Mouse (Mus musculus) hindbrain, embryonic 10.5 days (tissue): ENCODE measurements around the gene 4921509C19Rik. TPM values are rescaled to one million over a fixed set of nuclear protein-coding genes. Genes with fewer than 3 reads are reported as not detected.
A peak's percentile ranks its signal among the peaks of the same experiment; 100 is the strongest.
"Not testable (repeated sequence)": the region's sequence is repeated elsewhere in the genome, so short reads cannot be mapped to it uniquely, and the experiment has no call there.

Experiments
- DNase-seq: peaks from one replicate; pipeline ENCODE4 v3.0.0-alpha.2; 2017; ENCODE audit warnings: low spot score
- H3K27ac ChIP-seq: fragments of 300-500 bp; sonication (generic); 2 replicates; pipeline ENCODE4 v1.5.1; 2016; ENCODE audit warnings: mild to moderate bottlenecking, moderate library complexity
- H3K27me3 ChIP-seq: fragments of 300-500 bp; sonication (generic); 2 replicates; pipeline ENCODE4 v1.6.1; 2016; ENCODE audit warnings: mild to moderate bottlenecking; ENCODE audit not compliant: poor library complexity, insufficient read depth, severe bottlenecking
- H3K36me3 ChIP-seq: fragments of 300-500 bp; sonication (generic); 2 replicates; pipeline ENCODE4 v1.6.1; 2016; ENCODE audit warnings: mild to moderate bottlenecking, moderate library complexity
- H3K4me1 ChIP-seq: fragments of 300-500 bp; sonication (generic); replicated peaks from 2 replicates; pipeline ENCODE4 v1.6.1; 2016; ENCODE audit warnings: mild to moderate bottlenecking
- H3K4me3 ChIP-seq: fragments of 300-500 bp; sonication (generic); 2 replicates; pipeline ENCODE4 v1.5.1; 2016; ENCODE audit warnings: mild to moderate bottlenecking, moderate library complexity
- H3K9me3 ChIP-seq: fragments of 300-500 bp; sonication (generic); 2 replicates; pipeline ENCODE4 v1.6.1; 2016; ENCODE audit warnings: mild to moderate bottlenecking, moderate library complexity
- WGBS: fragments of 180-500 bp; shearing (Covaris S2); methylation state at CpG from one replicate; pipeline ENCODE4 v1.1.7; 2016; 5-methylcytosine and 5-hydroxymethylcytosine counted together
- polyA plus RNA-seq: library from polyadenylated mRNA; unstranded; fragments of >200 nt; fragmentation: Nextera tagmentation; extraction: Ambion mirVana; gene quantifications from 2 replicates; pipeline ENCODE4 v1.2.1, GENCODE M21; 2016

Gene 4921509C19Rik
- polyA plus RNA-seq, result not detected in 2 replicates

DNA sequence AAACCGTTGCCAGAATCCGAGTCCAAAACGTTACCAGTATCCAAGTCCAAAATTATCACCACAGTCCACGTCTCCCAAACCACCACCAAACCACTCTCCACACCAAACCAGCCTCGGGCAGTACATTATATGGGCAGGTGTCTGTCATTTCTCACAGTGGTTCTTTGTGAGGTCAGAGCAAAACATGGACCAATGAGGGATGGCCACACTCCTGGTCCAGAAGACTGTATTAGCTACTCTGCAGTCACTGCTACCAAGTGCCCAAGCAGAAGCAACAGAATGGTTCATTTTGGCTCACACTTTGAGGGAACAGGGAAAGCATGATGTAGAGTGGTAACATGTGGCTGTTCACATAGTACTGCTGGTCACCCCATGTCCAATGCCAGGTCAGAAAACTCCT, at the start of gene 4921509C19Rik:
4921509C19Rik (minus strand) TSS at position 101 of the 400 bp plus-strand sequence.
- H3K36me3 ChIP-seq, result not testable (repeated sequence)
- 85% methylated on average over 5 of the region's 5 CpGs for whole genome bisulfite sequencing

DNA sequence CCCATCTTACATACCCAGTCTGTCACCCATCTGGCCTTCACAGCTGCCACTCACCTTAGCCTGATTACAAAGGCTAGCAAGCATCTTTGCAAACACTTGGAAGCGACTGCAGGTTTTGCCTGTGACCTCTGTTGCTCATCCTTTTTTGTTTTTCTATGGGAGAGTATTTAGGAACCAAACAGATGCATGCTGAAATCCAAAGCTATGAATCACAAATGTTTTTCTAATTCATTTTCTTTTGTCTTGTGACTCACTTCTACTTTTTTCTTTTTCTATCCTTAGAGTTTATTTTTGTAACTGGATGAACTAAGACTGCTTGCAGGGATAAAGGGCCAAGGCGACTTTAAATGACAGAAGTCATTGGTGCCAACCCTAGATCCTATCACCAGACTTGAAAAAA, 49.6 kb upstream of the 4921509C19Rik start:
- DNase-seq, result no peak
- H3K9me3 ChIP-seq, result no peaks in the 10 kb centered on the region

More for the DNA sequence above, at the start of gene 4921509C19Rik:
- not testable (repeated sequence) for H3K4me1 ChIP-seq, DNase-seq, H3K27ac ChIP-seq, H3K9me3 ChIP-seq, H3K4me3 ChIP-seq, H3K27me3 ChIP-seq

DNA sequence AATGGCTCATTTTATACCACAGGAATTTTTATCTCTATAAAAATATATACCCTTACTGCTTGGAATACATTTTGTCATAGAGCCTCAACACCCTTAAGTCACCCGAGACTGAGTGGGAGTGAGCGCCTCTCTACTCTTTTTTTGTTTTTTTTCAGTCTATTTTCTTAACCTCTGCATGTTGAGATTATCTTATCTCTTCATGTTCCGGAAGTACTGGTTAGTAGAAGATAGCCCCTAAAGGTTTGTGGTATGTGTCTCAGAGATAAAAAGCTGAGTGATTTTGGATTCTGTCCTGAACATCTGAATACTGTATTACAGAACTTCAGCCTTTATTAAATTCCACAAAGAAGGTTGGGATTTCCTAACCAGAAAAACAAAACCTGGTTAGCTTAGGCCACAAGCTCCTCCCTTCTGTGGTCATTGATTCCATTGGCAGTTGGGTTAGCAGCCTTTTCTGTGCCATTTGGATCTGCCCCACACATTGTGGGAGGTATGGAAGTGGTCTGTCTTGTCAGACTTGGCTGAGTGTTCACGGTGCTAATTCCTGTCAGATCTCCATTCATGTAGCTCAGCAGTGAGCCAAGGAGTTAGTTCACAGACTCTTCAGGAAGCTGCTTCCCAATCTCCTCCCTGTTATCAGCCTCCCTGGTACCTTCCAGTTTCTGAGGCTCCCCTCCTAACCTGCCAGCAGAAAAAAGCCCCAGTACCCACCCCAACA, 48.5 kb upstream of the 4921509C19Rik start:
- WGBS, result 66% methylated on average over 4 of the region's 4 CpGs
- H3K27me3 ChIP-seq, result no peaks in the 10 kb centered on the region
- H3K27ac ChIP-seq, result no peak overlapping the region
- H3K4me3 ChIP-seq, result no peak overlapping the region
- no peak for DNase-seq
- H3K36me3 ChIP-seq, result peaks cover 22% of the 10 kb centered on the region
- H3K9me3 ChIP-seq, result no peaks in the 10 kb centered on the region
- no peaks in the 10 kb centered on the region for H3K4me1 ChIP-seq

More for the DNA sequence above, 49.6 kb upstream of the 4921509C19Rik start:
- Histone ChIP-seq H3K27me3 (no peaks in the 10 kb centered on the region), H3K27ac (no peak overlapping the region), H3K4me3 (no peak overlapping the region), H3K36me3 (peaks cover 12% of the 10 kb centered on the region), H3K4me1 (0 out of 2 replicates have a peak, but pooled peaks cover under 1% of the 10 kb centered on the region)
- 75% methylated on average over 2 of the region's 2 CpGs for WGBS

DNA sequence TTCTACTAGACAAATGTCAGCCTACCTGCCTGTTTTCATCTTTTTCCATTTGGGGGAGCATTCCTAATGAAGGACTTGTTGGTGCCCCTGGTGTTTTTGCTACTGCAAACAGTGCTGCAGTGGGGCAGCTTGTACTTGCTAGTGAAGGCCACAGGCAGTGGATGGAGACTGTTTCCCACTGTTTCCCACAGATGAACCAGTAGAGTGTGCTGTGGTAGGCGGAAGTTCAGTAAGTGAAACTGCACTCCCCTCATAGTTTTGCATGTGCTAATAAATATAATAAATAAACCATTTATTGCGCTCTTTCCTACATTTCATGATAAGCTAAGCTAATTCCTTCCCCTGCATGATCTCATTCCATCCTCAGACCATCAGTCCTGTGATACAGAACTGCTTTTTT, 43.0 kb upstream of the 4921509C19Rik start:
- peaks cover 67% of the 10 kb centered on the region for H3K36me3 ChIP-seq

DNA sequence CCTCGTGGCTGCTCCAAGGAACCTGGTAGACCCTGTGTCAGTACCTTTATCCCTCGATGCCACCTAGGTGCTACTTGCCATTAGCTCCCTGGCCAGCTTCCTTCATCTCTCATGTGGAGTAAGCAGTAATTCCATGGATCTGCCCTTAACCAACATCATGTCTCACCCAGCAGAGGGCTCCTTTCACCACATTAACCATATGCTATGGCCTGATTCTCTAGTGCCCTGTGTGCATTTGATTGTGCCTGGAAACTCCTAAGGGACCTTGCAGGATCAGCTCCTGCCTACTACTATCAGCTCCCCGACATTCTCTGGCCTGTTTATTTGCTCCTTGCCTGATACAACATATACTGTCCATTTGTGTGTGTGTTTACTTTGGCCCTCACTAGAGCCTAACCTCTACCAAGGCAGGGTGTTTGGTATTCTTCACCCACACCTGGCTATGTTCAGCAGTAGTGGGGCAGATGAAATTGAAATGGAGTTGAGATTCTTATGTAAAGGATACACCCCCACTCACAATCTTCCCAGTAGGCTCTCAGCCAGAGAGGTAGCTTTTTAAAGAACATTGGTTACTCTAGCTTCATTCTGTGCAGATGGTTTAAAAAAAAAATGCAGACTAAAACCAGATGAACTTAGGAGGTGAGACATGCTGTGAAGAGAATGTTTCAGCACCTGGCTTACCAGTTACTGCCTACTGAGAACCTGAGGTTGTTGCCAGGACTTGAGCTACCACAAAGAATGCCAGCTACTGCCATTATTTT, 37.8 kb upstream of the 4921509C19Rik start:
- peaks cover 93% of the 10 kb centered on the region for H3K36me3 ChIP-seq
- H3K4me1 ChIP-seq, result no peaks in the 10 kb centered on the region
- H3K4me3 ChIP-seq, result no peak overlapping the region
- 89% methylated on average over 3 of the region's 3 CpGs for WGBS
- no peak overlapping the region for H3K27ac ChIP-seq
- no peaks in the 10 kb centered on the region for H3K9me3 ChIP-seq
- no peaks in the 10 kb centered on the region for H3K27me3 ChIP-seq
- no peak for DNase-seq

More for the DNA sequence above, 43.0 kb upstream of the 4921509C19Rik start:
- H3K4me3 ChIP-seq, result no peak overlapping the region
- no peak overlapping the region for H3K27ac ChIP-seq
- DNase-seq, result no peak
- H3K27me3 ChIP-seq, result no peaks in the 10 kb centered on the region
- 88% methylated on average over 2 of the region's 2 CpGs for WGBS
- H3K4me1 ChIP-seq, result no peaks in the 10 kb centered on the region
- H3K9me3 ChIP-seq, result no peaks in the 10 kb centered on the region

DNA sequence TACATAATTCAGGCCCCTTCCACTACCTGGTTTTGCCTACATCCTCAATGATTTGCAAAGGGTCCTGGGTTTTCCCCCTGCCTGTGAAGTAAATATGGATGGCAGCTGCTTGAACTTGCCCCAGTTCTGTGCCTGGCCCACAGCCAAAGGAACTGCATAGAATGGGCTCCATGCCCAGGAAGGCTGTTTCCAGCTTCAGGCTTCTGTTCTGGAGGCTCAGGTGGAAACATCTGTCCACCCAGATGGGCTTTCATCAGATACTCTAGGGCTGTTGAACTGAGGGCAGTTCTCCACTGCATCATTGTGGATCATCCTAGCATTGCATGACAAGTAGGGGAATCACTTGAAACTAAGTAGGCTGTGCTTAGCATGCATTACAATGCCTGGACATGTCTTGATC, 36.2 kb upstream of the 4921509C19Rik start:
- no peaks in the 10 kb centered on the region for H3K4me1 ChIP-seq
- no peaks in the 10 kb centered on the region for H3K27me3 ChIP-seq
- no peaks in the 10 kb centered on the region for H3K9me3 ChIP-seq
- no peak overlapping the region for H3K27ac ChIP-seq
- DNase-seq, result no peak
- H3K36me3 ChIP-seq, result peaks cover 100% of the 10 kb centered on the region
- no peak overlapping the region for H3K4me3 ChIP-seq

DNA sequence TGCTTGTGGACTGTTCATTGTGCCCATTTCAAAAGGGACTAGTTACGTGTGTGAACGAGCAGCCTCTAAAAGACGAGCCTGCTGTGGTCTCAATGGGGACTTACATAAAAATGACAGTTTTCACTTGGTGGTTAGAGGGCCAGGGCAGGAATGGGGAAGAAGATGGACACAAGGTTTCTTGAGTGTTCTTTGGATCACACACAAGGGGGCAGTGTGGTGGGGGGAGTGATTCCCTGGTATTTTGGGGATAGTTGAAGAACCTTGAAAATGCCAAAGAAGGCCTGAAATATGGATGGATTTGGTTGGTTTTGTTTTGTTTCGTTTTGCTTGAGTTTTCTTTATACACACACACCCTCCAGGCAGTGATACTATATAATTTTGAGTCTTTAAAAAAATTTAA, 28.3 kb upstream of the 4921509C19Rik start:
- Histone ChIP-seq H3K27me3 (no peaks in the 10 kb centered on the region), H3K36me3 (peaks cover 100% of the 10 kb centered on the region)
- WGBS, result 88% methylated on average over 4 of the region's 4 CpGs

DNA sequence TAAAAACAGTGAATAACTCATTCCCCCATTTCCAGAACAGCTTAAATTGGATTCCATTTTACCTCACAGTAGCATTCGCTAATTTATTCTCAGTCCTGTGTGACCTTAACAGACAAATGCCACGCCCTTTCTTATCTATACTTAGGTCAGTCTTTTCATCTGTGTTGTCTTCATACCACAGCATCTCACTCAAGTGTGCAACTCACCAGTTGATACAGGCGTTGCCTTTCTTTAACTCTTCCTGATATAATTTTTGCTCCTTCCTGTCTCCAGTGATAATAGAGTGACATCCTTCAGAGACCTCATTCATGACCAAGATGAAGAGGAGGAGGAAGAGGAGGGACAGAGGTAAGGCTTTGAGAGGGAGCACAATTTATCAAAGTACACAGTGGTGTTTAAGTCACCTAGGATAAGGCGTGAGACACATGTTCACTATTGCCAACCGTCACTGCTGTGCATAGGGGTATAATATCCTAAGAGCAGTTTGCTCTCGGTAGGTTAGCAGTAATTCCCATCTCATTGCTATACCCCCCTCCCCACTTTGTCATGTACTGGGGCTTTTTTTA, 24.6 kb upstream of the 4921509C19Rik start:
- H3K27ac ChIP-seq, result no peak overlapping the region
- no peak overlapping the region for H3K4me3 ChIP-seq
- DNase-seq, result no peak
- H3K36me3 ChIP-seq, result peaks cover 92% of the 10 kb centered on the region
- H3K9me3 ChIP-seq, result no peaks in the 10 kb centered on the region
- H3K4me1 ChIP-seq, result peaks cover 2% of the 10 kb centered on the region
- WGBS, result 92% methylated on average over 6 of the region's 6 CpGs
- no peaks in the 10 kb centered on the region for H3K27me3 ChIP-seq

More for the DNA sequence above, 28.3 kb upstream of the 4921509C19Rik start:
- Histone ChIP-seq H3K4me3 (no peak overlapping the region), H3K27ac (no peak overlapping the region), H3K9me3 (no peaks in the 10 kb centered on the region), H3K4me1 (no peaks in the 10 kb centered on the region)
- DNase-seq, result no peak

DNA sequence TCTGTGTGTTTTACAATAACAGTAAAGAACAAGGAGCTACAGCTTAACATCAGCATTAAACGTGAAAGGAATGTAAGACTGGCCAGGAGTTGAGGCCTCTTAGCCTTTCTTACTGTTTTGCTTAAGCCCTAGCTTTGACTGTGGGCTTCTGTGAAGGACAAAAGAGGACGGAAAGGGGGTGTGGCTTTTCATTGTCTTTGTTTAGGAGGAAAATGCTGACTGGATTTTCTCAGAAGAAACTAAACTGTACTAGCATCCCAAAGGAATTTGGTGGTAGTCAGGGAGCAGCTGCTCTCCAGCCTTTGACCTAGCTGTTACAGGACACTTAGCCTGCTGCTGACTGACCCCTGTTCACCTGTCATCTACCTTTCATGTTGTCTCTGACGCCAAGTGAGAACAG, 22.4 kb upstream of the 4921509C19Rik start:
- Histone ChIP-seq H3K27me3 (no peaks in the 10 kb centered on the region), H3K27ac (no peak overlapping the region), H3K9me3 (no peaks in the 10 kb centered on the region), H3K36me3 (peaks cover 70% of the 10 kb centered on the region), H3K4me3 (no peak overlapping the region), H3K4me1 (peaks cover 11% of the 10 kb centered on the region)
- WGBS, result 56% methylated on average over 3 of the region's 3 CpGs
- no peak for DNase-seq

DNA sequence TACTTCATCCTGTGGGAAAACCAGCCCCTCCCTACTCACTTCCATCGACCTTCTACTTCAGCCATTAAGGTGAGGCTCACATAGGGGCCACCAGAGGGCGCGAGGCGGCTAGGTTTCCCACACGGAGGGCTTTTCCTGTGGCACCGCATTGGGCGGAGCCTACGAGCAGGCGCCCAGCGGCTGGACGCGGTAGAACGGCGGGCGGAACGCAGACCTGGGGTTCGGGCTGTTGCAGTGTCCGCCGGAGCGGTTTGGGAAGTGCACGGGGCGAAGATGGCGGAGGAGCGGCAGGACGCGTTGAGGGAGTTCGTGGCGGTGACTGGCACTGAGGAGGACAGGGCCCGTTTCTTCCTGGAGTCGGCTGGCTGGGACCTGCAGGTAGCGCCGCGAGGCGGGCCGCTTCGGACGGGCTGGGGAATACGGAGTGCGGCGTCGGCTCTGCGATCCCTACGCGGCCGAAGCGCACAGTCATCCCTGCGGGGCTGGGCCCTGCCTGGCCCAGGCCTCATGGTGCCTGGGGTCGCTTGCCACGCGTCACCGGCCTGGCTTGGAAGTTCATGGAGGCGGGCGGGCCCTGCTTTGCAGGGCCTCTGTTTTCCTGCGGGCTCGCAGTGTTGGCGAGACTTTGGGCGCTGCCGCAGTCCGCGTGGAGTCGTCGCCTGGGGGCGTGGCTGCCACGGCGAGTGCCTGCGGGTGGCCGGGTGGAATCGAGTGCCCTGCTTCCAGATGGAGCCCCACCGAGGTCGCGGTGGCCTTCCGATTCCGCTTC, 18.3 kb upstream of the 4921509C19Rik start, which contains the start of gene Nsfl1c:
Nsfl1c (plus strand) TSS at position 148 of the 769 bp plus-strand sequence.
- peak within 1 kb of the TSS; percentile 85 for H3K4me3 ChIP-seq
- WGBS, result under 1% methylated on average over 73 of the region's 73 CpGs
- peak; percentile 94 for DNase-seq
- peak within 1 kb of the TSS; percentile 93 for H3K27ac ChIP-seq
- no peaks in the 10 kb centered on the region for H3K9me3 ChIP-seq
- H3K27me3 ChIP-seq, result no peaks in the 10 kb centered on the region
- peaks cover 29% of the 10 kb centered on the region for H3K36me3 ChIP-seq
- H3K4me1 ChIP-seq, result peaks cover 11% of the 10 kb centered on the region

DNA sequence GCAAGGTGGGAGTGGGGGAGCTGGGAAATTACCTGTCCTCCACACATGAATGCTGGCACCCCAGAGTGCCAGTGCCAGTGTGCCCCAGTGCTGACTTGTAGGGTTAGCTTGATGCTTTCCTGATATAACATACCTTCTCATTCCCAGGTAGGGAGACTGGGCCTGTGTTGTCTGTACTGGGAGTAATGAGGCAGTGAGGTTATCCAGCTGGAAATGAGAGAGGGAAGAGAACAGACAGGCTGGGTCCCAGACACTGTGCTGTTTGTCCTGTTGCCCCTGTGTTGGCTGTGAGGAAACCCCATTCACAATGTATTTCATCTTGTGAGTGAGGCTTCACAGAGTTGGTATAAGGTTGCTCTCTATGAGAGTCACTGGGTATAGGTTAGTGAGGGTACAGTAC, 10.5 kb upstream of the 4921509C19Rik start:
- Histone ChIP-seq H3K9me3 (no peaks in the 10 kb centered on the region), H3K27ac (no peak overlapping the region), H3K36me3 (no peaks in the 10 kb centered on the region), H3K4me1 (no peaks in the 10 kb centered on the region), H3K4me3 (no peak overlapping the region), H3K27me3 (no peaks in the 10 kb centered on the region)
- no peak for DNase-seq

DNA sequence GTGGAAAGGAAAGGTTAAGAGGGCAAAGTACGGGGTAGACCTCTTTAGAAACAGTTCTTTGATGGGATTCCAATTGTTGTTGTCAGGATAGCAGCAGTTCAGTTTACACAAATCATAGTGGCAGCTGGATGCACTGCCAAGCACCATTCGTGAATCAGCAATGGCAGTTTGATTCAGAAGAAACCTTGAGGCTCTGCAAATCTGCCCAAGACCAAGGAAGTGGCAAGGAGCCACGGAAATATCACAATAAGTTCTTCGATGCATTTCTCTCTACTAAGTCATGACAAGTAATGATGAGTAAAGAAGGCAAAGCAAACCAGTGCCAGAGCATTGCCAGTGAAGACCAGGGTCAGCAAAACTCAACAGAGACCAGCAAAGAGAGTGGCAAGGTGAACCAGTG, 41.0 kb downstream of the 4921509C19Rik start:
- not testable (repeated sequence) for H3K36me3 ChIP-seq

More for the DNA sequence above, 41.0 kb downstream of the 4921509C19Rik start:
- not testable (repeated sequence) for H3K27ac ChIP-seq, H3K4me3 ChIP-seq, H3K27me3 ChIP-seq, DNase-seq, H3K4me1 ChIP-seq, H3K9me3 ChIP-seq
- WGBS, result 77% methylated on average over 4 of the region's 4 CpGs
